Mouse (Mus musculus): ENCODE results near the gene Hydin.

Gene Hydin

DNA sequence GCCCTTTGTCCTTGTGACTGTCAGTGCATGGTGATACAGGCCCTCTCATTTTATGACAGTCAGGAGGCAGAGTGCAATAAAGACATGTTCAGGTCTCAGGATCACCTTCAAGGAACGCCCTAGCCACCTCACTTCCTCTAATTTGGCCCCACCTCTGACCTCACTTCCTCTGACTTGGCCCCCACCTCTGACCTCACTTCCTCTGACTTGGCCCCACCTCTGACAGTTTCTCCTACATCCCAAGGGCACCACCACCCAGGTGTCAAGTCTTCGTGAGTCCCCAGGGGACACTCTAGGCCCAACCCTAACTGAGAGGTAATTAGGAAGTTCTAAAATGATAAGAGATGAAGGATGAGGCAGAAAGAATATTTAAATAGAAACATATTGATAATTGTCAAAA is 177.5 kb downstream of the Hydin start:
- no peak for DNase-seq (ENCODE audit: low read depth, low spot score)

DNA sequence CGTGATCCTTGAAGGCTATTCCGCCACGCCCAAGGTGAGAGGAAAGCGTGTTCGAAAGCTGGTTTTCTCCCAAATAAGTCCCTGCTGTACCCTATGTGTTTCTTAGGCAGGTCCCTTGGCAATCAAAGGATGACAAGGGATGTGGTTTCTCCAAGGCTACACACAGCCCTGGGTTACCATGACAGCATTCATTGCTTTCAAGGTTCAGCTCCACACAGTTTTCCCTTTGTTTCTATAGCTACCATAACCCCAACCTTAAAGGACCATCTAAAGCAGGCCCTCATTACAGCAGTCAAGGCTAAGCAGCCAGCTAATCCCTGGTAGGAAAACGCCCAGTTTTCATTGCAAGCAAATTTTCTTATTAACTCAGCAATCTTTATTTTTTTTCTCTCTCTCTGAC is 183.7 kb downstream of the Hydin start:
- DNase-seq (ENCODE audit: low read depth, low spot score) = no peak

DNA sequence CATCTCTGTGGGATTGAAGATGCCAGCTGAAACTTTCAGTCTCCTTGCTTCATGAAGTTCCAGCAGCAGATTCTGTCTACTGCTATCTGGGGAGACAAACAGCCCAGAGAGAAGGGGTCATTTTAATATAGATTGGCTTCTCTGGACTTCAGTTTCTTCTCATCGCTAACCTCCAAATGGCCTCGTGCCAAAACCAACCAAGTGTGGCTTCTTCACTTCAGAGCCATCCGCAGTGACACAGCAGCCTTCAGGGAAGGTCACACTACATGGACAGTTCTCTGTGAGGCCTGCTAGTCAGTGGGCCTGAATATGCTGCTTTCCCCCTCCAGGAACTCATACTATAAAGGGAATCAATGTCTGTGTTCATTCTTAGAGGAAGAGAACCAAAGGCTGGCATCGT is 187.7 kb downstream of the Hydin start:
- DNase-seq (ENCODE audit: low read depth, low spot score) = no peak

GRCm38 (mm10) chr8:110457424-110457823 is 190.6 kb downstream of the Hydin start:
- DNase-seq (ENCODE audit: low read depth, low spot score) = no peak

DNA sequence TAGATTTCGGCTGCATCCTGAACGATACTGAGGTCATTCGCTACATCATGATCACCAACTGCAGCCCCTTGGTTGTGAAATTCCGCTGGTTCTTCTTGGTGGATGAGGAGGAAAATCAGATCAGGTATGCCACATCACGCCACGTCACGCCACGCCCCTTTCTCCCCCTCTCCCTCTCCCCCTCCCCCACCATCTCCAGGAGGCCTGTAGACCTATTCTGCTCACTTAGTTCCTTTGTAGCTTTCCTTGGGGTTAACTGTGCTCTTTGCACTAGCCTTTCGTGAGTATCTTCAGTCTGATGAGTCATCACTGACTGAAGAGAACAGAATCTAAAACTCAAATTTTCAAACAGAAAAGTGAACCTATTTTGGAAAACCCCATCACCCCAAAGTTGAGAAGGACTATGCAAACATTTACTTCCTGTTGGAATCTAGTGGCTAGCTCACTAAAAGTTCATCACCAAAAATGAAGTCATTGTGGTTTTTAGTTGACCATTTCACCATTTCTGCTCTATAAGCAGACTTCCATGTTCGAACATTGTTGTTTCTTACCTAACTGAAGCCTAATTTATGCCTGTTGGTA is 195.9 kb downstream of the Hydin start:
- no peak for DNase-seq (ENCODE audit: low read depth, low spot score)

DNA sequence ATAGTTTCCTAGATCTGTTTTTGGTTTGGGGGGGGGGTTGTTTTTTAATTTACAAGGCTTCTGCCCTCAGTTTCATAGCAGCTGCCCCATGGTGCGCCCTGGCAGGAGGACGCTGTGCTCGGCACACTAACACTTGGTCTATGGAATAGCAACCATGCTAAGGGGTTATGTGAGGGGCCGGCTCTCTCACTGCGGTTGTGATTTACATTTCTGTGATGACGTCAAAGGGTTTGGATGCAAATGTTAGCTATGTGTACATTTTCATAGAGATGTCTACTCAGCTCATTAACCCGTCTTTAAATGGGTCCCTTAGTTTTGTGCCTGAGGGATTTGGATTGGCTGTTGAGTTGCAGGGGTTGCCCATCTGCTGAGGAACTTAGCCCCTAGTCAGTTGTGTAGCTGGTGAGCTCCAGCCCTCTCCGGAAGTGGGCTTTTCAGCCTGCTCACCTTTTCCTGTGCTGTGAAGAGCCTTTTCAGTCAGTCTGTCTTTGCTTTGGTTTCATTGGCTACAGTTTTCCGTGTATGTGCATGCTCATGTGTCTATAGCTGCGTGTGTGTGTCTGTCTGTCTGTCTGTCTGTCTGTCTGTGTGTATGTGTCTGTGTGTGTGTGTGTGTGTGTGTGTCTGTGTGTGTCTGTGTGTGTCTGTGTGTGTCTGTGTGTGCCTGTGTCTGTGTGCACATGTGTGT is 197.1 kb downstream of the Hydin start:
- DNase-seq (ENCODE audit: low read depth, low spot score) = no peak

DNA sequence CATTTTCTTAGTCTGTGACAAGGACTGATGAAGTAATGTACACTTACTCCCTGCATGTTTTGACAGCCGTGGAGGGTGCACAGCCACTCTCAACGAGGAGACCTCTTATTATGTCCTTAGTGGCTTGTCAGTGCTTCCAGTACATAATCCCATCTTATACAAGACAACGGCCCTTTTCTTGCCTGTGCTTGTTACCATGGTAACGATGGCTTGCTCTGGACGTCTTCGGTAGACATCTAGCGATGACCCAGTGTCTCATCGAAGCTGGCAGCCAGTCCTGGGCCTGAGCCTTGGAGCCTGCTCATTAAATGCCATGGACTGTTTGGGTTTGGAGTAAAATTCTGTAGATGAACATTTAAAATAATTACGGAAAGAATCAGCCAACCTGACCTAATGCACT is 198.8 kb downstream of the Hydin start:
- DNase-seq (ENCODE audit: low read depth, low spot score) = peak; percentile 28

DNA sequence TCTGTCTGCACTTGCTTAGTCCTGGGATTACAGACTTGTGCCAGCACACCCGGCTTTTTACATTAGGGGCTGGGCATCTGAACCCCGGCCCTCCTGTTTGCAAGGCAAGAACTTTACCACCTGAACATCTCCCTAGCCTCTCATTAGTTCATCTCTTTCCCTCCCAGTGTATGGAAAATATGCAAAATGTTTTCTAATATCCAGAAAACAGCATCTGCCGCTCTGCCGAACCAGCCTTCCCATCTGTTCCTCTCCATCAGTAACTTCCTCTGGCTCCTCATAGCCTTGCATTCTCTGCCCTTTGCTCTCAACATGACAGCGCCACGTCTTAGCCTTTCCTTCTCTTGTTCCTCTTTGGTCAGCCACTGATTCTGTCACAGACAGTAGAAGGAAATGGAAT is 210.5 kb downstream of the Hydin start:
- DNase-seq (ENCODE audit: low read depth, low spot score) = no peak

GRCm38 (mm10) chr8:110478576-110478975 is 211.8 kb downstream of the Hydin start:
- peak; percentile 22 for DNase-seq (ENCODE audit: low read depth, low spot score)

DNA sequence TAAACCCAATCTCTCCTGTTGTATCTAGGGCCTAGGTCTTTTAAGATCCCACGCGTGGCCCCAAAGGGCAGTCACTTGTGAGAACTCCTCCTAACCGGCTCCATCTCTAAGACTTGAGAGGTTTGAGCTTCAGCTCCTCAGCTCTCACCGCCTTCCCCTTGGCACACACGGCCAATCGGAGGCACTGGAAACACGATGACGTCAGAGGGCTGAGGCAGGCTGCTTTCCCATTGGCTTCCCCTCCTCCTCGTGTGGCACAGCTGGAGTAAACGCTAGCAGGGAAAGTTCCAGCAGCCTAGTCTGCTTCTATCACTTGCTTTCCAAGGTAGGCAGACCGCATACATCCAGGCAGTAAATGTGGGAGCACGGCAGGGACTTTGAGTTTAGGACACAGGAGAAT is 212.6 kb downstream of the Hydin start:
- DNase-seq (ENCODE audit: low read depth, low spot score) = no peak

GRCm38 (mm10) chr8:110482275-110482674 is 215.5 kb downstream of the Hydin start:
- no peak for DNase-seq (ENCODE audit: low read depth, low spot score)

DNA sequence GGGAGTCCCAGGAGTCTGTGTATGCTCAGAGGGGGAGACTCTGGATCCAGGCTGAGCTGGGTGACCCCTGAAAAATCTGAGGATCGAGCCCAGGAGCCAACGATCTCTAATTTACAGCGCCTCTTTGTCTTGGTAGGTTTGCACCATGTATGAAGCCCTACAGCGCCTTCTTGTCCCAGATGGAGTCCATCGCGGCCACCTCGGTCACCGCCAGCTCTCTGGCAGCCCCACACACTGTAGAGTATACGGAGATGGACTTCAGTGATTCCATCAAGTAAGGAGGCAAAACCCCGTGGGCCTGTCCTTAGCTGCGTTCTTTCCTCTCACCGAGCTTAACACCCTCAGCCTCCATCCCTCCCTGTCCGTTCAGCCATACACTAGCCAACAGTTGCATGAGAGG is 218.5 kb downstream of the Hydin start:
- no peak for DNase-seq (ENCODE audit: low read depth, low spot score)

GRCm38 (mm10) chr8:110486020-110486419 is 219.2 kb downstream of the Hydin start:
- no peak for DNase-seq (ENCODE audit: low read depth, low spot score)

GRCm38 (mm10) chr8:110487644-110488043 is 220.9 kb downstream of the Hydin start:
- no peak for DNase-seq (ENCODE audit: low read depth, low spot score)

DNA sequence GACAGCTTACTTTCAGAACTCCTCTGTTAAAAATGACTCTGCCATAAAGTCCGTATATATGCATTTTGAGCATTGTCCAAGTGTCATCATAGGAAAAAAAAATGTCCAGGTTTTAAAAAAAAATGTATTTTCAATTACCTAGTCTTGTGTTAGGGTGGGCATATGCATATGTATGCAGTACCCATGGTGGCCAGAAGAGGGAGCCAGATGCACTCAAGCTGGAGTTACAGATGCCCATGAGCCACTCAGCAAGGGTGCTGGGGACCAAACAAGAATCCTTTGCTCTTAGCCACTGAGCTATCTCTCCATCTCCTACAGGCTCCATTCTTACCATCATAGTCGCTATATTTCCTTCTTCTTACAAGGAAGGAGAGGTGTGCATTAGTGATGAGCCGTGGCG is 222.6 kb downstream of the Hydin start:
- DNase-seq (ENCODE audit: low read depth, low spot score) = no peak

GRCm38 (mm10) chr8:110491118-110491517 is 224.3 kb downstream of the Hydin start:
- DNase-seq (ENCODE audit: low read depth, low spot score) = no peak

GRCm38 (mm10) chr8:110496286-110496685 is 229.5 kb downstream of the Hydin start:
- DNase-seq (ENCODE audit: low read depth, low spot score) = no peak

DNA sequence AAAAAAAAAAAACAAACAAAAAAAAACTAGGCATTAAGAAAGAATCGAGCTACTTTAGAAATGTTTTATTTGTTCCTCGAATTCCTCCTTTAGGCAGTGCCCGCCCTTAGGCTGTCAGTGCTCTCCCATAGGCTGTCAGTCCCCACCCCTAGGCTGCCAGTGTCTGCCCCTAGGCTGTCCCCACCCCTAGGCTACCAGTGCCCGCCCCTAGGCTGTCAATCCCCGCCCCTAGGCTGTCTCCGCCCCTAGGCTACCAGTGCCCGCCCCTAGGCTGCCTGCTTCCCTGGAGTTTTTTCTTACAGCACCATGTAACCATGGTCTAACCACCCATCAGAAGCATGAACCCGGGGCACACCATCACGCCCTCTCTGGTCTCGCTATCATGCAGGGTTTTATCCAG is 233.5 kb downstream of the Hydin start:
- DNase-seq (ENCODE audit: low read depth, low spot score) = no peak

DNA sequence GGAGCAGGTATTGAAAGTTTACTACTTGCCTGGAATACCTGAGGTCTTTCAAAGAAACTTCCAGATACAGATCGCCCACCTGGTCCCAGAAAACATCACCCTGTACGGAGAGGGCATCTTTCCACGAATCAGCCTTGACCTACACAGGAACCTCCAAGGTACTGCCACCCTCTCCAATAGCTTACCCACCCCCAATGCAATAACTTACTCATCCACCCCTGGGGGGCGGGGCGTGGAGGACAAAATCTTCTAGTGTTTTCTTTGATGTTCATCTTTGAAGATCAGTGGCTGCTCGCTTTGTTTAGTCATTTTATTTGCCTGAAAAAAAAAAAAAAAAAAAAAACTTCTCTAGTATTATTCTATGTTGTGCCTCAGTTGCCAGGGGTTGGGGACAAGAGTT is 233.9 kb downstream of the Hydin start:
- DNase-seq (ENCODE audit: low read depth, low spot score) = no peak

- no peak for DNase-seq (ENCODE audit: low read depth, low spot score)
Observed at GRCm38 (mm10) chr8:110501330-110501729, 234.6 kb downstream of the Hydin start.

GRCm38 (mm10) chr8:110502880-110503279 is 236.1 kb downstream of the Hydin start:
- DNase-seq (ENCODE audit: low read depth, low spot score) = no peak

DNA sequence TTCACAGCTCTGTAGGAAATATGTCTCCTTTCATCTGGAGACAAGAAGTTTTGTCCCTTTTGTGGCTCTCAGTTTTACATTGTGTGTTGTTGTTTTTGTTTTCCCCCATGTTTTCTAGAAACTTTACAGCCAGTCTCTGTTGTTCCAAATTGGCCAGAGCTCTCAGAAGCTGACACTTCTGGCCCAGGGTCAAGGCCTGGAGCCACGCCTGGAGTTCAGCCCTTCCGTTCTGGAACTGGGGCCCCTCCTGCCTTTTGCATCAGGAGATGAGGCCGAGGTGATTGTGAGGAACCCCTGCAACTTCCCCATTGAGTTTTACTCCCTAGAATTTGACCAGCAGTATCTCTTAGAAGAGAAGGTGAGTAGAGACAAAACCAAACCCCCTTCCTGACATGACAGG is 242.0 kb downstream of the Hydin start:
- DNase-seq (ENCODE audit: low read depth, low spot score) = no peak

DNA sequence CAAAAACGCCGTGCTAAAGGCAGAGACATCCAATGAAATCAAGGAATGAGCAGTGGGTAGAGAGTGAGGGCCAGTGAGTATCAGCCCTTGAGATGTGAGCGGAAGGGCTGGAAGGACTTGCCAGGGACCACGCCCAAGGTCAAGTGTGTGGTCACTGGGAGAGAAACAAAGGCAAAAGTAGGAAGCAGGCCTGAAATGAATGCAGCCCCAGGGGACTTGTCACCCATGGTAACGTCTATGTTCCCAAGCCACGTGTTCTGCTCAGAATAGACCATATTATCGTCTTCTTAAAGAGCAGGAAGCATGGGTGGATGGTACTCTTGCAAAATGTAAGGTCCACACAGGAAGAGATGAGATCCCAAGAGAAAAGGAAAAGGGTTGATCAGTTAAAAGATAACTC is 253.0 kb downstream of the Hydin start:
- DNase-seq (ENCODE audit: low read depth, low spot score) = no peak

GRCm38 (mm10) chr8:110521851-110522250 is 255.1 kb downstream of the Hydin start:
- DNase-seq (ENCODE audit: low read depth, low spot score) = no peak
